Mouse (Mus musculus) midbrain, embryonic 13.5 days (tissue): Measurements from ENCODE around the gene Them7. TPM values are rescaled to one million over a fixed set of nuclear protein-coding genes. Genes with fewer than 3 reads are reported as not detected.
A peak's percentile ranks its signal among the peaks of the same experiment; 100 is the strongest.

Experiments
- ATAC-seq: fragments of 200-750 bp; cut with Nextera tagmentation; 2 replicates; pipeline ENCODE4 v1.8.0; 2017; ENCODE audit warnings: mild to moderate bottlenecking, moderate TSS enrichment, moderate library complexity
- H3K27ac ChIP-seq: fragments of 300-500 bp; sonication (generic); 2 replicates; pipeline ENCODE4 v1.5.1; 2015; ENCODE audit warnings: inconsistent platforms, mild to moderate bottlenecking, moderate library complexity
- H3K27me3 ChIP-seq: fragments of 300-500 bp; sonication (generic); 2 replicates; pipeline ENCODE4 v1.6.1; 2015; ENCODE audit warnings: mild to moderate bottlenecking, inconsistent platforms
- H3K36me3 ChIP-seq: fragments of 300-500 bp; sonication (generic); 2 replicates; pipeline ENCODE4 v1.6.1; 2015; ENCODE audit warnings: mild to moderate bottlenecking, inconsistent platforms
- H3K4me1 ChIP-seq: fragments of 300-500 bp; sonication (generic); replicated peaks from 2 replicates; pipeline ENCODE4 v1.6.1; 2015; ENCODE audit warnings: inconsistent platforms
- H3K4me2 ChIP-seq: fragments of 300-500 bp; sonication (generic); replicated peaks from 2 replicates; pipeline ENCODE4 v1.6.1; 2015; ENCODE audit warnings: moderate library complexity, mild to moderate bottlenecking, inconsistent platforms
- H3K4me3 ChIP-seq: fragments of 300-500 bp; sonication (generic); replicated peaks from 2 replicates; pipeline ENCODE4 v1.5.1; 2015; ENCODE audit warnings: mild to moderate bottlenecking, inconsistent platforms
- H3K9ac ChIP-seq: fragments of 300-500 bp; sonication (generic); replicated peaks from 2 replicates; pipeline ENCODE4 v1.6.1; 2015; ENCODE audit warnings: mild to moderate bottlenecking, inconsistent platforms
- H3K9me3 ChIP-seq: fragments of 300-500 bp; sonication (generic); 2 replicates; pipeline ENCODE4 v1.6.1; 2016; ENCODE audit warnings: mild to moderate bottlenecking, inconsistent platforms
- WGBS: fragments of 180-500 bp; shearing (Covaris S2); methylation state at CpG from one replicate; pipeline ENCODE4 v1.1.7; 2015; 5-methylcytosine and 5-hydroxymethylcytosine counted together
- polyA plus RNA-seq: library from polyadenylated mRNA; unstranded; fragments of >200 nt; fragmentation: Nextera tagmentation; extraction: Ambion mirVana; gene quantifications from 2 replicates; pipeline ENCODE4 v1.2.1, GENCODE M21; 2015

Gene Them7
- not detected in 2 replicates for polyA plus RNA-seq

DNA sequence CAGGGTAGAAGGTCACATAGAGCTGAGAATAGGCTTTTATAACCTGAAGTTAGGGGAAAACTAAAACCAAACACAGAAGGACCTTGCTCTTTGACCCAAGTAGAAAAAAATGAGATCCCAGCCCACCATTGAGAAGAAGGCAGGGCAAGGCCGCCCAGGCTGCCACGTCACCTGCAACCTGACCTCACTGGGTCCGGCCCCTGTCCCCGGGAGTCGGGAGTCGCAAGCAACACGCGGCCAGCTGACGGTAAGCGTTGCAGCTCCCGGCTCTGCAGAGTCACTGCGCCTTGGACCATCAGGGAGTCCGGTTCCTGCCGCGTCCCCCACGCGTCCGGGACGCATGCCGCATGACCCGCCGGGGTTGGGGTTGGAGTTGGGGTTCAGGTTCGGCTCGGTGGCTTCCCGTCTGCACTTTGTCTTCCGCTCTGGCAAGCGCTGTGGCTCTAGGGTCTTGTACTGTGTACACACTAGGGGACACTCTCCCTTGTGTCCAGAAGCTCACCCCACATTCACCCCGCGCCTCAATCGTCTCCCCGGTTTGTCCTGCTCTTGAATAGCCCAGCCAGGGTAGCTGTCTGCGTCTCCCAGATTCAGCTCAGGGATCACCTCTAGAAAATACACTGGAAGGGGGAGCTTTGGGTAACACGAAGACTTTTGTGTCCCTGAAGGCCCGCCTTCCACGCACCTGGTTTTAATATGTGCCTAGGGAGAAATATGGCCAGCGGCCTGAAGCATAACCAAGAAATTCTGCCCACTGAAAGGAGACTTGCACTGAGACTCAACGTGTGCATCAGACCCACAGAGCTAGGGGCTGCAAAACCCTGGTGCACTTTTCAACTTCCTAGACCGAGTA, at the start of gene Them7:
Gene Them7 (plus strand): TSS at position 187 of the 853 bp plus-strand sequence.
- Histone ChIP-seq H3K27ac (no peak within 1 kb of the TSS), H3K27me3 (peaks cover 50% of the 10 kb centered on the region), H3K4me3 (peak within 1 kb of the TSS; percentile 38), H3K36me3 (no peaks in the 10 kb centered on the region), H3K9me3 (no peaks in the 10 kb centered on the region), H3K9ac (peak within 1 kb of the TSS; percentile 51; the same call in 1 of the 2 replicates), H3K4me2 (peak within 1 kb of the TSS; percentile 67), H3K4me1 (peaks cover 9% of the 10 kb centered on the region)
- peak; percentile 50; the same call in 1 of the 2 replicates for ATAC-seq
- WGBS, result 3% methylated on average over 38 of the region's 38 CpGs

DNA sequence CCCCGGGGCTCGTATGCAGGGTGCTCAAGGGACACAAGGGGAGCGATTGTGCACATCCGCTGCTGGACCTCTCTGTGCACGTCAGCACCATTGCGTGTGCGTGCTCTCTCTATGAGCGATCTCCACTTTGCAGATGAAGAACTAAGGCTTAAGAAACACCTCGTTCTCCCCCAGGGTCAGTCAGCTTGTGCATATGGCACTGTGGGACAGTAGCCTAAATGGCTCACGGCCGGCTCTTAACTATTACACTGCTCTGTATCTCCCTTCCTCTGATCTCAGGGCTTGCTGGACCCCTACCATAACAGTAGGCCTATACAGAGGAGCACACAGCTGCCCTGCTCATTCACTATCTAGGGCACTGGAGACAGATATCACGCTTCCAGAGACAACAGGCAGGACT, 45.2 kb upstream of the Them7 start:
- Histone ChIP-seq H3K4me1 (no peaks in the 10 kb centered on the region), H3K9me3 (peaks cover 7% of the 10 kb centered on the region; the same call in 1 of the 2 replicates), H3K27me3 (no peaks in the 10 kb centered on the region), H3K27ac (no peak overlapping the region), H3K4me3 (no peak overlapping the region), H3K4me2 (no peak overlapping the region), H3K9ac (no peak overlapping the region), H3K36me3 (no peaks in the 10 kb centered on the region)
- WGBS, result 90% methylated on average over 12 of the region's 12 CpGs
- ATAC-seq, result no peak

DNA sequence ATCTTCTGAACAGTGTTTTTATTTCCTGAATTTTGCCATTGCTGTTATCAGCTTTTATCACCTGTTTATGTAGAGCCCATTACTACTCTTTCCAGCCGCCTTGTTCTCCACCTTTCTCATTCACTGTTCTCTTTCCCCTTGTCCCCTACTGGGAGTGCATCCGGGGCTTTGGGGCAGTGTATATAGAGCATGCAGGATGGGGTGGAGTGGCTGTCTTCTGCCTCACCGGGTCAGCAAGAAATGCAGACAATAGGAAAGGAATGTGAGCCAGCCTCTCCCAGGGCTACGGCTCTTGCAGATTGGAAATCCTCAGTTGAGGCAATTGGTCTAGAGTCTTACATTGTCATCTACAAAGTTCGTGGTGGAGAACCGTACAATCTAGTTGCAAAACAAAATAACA, 41.6 kb upstream of the Them7 start:
- 25% methylated on average over 6 of the region's 6 CpGs for WGBS
- no peak overlapping the region for H3K9ac ChIP-seq
- H3K4me2 ChIP-seq, result no peak overlapping the region
- no peaks in the 10 kb centered on the region for H3K36me3 ChIP-seq
- H3K27me3 ChIP-seq, result no peaks in the 10 kb centered on the region
- no peak for ATAC-seq
- H3K4me1 ChIP-seq, result no peaks in the 10 kb centered on the region
- H3K27ac ChIP-seq, result no peak overlapping the region
- H3K4me3 ChIP-seq, result no peak overlapping the region
- peaks cover 7% of the 10 kb centered on the region; the same call in 1 of the 2 replicates for H3K9me3 ChIP-seq

GRCm38 (mm10) chr2:105185140-105185539, 39.0 kb upstream of the Them7 start:
- peaks cover under 1% of the 10 kb centered on the region; the same call in 1 of the 2 replicates for H3K9me3 ChIP-seq
- no peak overlapping the region for H3K4me3 ChIP-seq
- ATAC-seq, result no peak
- no peaks in the 10 kb centered on the region for H3K27me3 ChIP-seq
- WGBS, result 88% methylated on average over 3 of the region's 3 CpGs
- no peak overlapping the region for H3K27ac ChIP-seq
- H3K9ac ChIP-seq, result no peak overlapping the region
- H3K4me2 ChIP-seq, result no peak overlapping the region
- H3K4me1 ChIP-seq, result no peaks in the 10 kb centered on the region
- H3K36me3 ChIP-seq, result no peaks in the 10 kb centered on the region

GRCm38 (mm10) chr2:105185768-105186529, 38.2 kb upstream of the Them7 start:
- no peaks in the 10 kb centered on the region for H3K36me3 ChIP-seq
- H3K27ac ChIP-seq, result no peak overlapping the region
- H3K9ac ChIP-seq, result no peak overlapping the region
- no peaks in the 10 kb centered on the region for H3K9me3 ChIP-seq
- WGBS, result 78% methylated on average over 13 of the region's 13 CpGs
- H3K4me1 ChIP-seq, result no peaks in the 10 kb centered on the region
- no peaks in the 10 kb centered on the region for H3K27me3 ChIP-seq
- H3K4me2 ChIP-seq, result no peak overlapping the region
- no peak overlapping the region for H3K4me3 ChIP-seq
- ATAC-seq, result no peak

GRCm38 (mm10) chr2:105186591-105186990, 37.5 kb upstream of the Them7 start:
- WGBS, result 83% methylated on average over 5 of the region's 5 CpGs
- Histone ChIP-seq H3K27me3 (no peaks in the 10 kb centered on the region), H3K27ac (no peak overlapping the region), H3K4me2 (no peak overlapping the region), H3K9me3 (no peaks in the 10 kb centered on the region), H3K4me3 (no peak overlapping the region), H3K4me1 (no peaks in the 10 kb centered on the region), H3K9ac (no peak overlapping the region), H3K36me3 (no peaks in the 10 kb centered on the region)
- no peak for ATAC-seq

- Histone ChIP-seq H3K4me3 (no peak overlapping the region), H3K36me3 (no peaks in the 10 kb centered on the region), H3K4me1 (no peaks in the 10 kb centered on the region), H3K27ac (no peak overlapping the region), H3K27me3 (no peaks in the 10 kb centered on the region), H3K9ac (no peak overlapping the region), H3K4me2 (no peak overlapping the region), H3K9me3 (no peaks in the 10 kb centered on the region)
- no peak for ATAC-seq
- 76% methylated on average over 10 of the region's 10 CpGs for WGBS
Measured at GRCm38 (mm10) chr2:105188182-105188581, 35.9 kb upstream of the Them7 start.

DNA sequence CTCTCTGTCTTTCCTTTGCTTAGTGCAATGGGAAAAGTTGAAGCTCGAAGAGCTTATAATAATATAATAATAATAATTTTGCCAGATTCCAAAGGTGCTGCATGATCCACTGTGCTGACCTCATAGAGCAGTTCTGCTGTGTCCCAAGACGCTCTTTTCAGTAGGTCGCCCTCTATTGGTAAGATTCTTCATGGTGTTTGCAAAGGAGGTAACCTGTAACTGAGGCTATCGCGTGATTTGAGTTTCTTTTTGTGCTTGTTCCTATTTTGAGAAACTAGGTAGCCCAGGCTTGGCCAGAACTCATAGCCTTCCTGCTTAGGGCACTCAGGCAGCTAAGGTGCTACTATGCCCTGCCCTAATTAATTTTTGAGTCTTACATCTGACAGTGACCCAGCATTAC, 34.8 kb upstream of the Them7 start:
- no peak overlapping the region for H3K9ac ChIP-seq
- no peaks in the 10 kb centered on the region for H3K9me3 ChIP-seq
- no peaks in the 10 kb centered on the region for H3K4me1 ChIP-seq
- WGBS, result 27% methylated on average over 5 of the region's 5 CpGs
- H3K36me3 ChIP-seq, result no peaks in the 10 kb centered on the region
- no peaks in the 10 kb centered on the region for H3K27me3 ChIP-seq
- H3K4me3 ChIP-seq, result no peak overlapping the region
- ATAC-seq, result no peak
- H3K4me2 ChIP-seq, result no peak overlapping the region
- H3K27ac ChIP-seq, result no peak overlapping the region

- no peak overlapping the region for H3K4me3 ChIP-seq
- no peak overlapping the region for H3K9ac ChIP-seq
- H3K9me3 ChIP-seq, result no peaks in the 10 kb centered on the region
- H3K27ac ChIP-seq, result no peak overlapping the region
- no peaks in the 10 kb centered on the region for H3K4me1 ChIP-seq
- no peak overlapping the region for H3K4me2 ChIP-seq
- WGBS, result 41% methylated on average over 8 of the region's 8 CpGs
- no peaks in the 10 kb centered on the region for H3K27me3 ChIP-seq
- no peak for ATAC-seq
- H3K36me3 ChIP-seq, result no peaks in the 10 kb centered on the region
Measured at GRCm38 (mm10) chr2:105200152-105200551, 24.0 kb upstream of the Them7 start.

DNA sequence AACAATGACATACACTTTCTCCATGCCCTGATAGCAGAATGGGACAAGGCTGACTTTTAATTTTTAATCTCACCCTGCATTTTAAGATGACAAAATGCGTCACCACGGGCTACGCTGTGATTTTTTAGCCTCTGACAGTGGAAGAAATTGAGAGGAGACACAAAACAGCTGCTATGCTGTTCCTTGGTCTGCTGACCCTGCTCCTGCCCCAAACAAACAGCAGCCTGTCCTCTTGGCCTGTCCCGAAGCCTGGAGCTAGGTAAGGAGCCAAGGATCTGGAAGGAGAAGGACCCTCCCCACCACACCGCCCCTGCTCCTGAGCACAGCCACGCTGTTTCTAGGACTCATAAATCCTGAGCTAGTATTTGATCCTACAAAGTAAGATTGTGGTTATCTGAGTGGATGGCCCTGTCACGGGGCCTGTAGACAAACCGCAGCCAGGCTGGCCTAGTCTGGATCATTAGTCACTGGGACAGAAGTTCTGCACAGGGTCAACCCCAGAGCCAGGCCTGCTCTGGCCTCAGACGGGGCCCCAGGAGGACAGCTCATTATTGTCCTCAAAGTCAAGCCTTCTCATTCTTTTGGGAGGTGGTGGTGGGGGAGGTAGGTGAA, 17.5 kb upstream of the Them7 start:
- H3K27ac ChIP-seq, result no peak overlapping the region
- no peak overlapping the region for H3K4me3 ChIP-seq
- no peak overlapping the region for H3K4me2 ChIP-seq
- no peaks in the 10 kb centered on the region for H3K36me3 ChIP-seq
- H3K27me3 ChIP-seq, result 0 out of 2 replicates have a peak, but pooled peaks cover 2% of the 10 kb centered on the region
- H3K9ac ChIP-seq, result no peak overlapping the region
- WGBS, result 87% methylated on average over 9 of the region's 9 CpGs
- ATAC-seq, result no peak
- H3K4me1 ChIP-seq, result no peaks in the 10 kb centered on the region
- H3K9me3 ChIP-seq, result no peaks in the 10 kb centered on the region

- H3K4me1 ChIP-seq, result no peaks in the 10 kb centered on the region; the same call in 1 of the 2 replicates
- no peak for ATAC-seq
- no peak overlapping the region for H3K9ac ChIP-seq
- H3K27me3 ChIP-seq, result 0 out of 2 replicates have a peak, but pooled peaks cover 4% of the 10 kb centered on the region
- no peaks in the 10 kb centered on the region for H3K9me3 ChIP-seq
- no peak overlapping the region for H3K27ac ChIP-seq
- no peak overlapping the region for H3K4me2 ChIP-seq
- H3K36me3 ChIP-seq, result no peaks in the 10 kb centered on the region
- WGBS, result 79% methylated on average over 7 of the region's 7 CpGs
- no peak overlapping the region for H3K4me3 ChIP-seq
Measured at GRCm38 (mm10) chr2:105212839-105213238, 11.3 kb upstream of the Them7 start.

DNA sequence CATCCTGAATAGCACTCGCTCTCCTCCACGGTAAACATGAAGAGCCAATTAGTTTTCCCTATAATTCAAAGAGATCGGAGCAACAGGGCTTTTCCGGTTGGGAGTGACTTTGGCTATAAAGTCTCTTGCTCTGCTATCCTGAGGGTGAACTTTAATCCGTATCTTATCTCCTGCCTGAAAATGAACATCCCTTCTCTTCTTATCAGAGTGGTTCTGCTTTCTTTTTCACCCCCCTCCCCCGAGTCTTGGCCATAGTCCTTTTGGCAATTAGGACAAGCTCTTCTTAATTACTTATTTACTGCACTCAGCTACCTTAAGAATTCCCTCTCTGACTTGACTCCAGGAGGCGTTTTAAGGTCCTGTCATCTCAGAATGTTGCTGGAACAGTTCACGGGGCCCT, 8.2 kb upstream of the Them7 start:
- ATAC-seq, result no peak
- Histone ChIP-seq H3K27me3 (0 out of 2 replicates have a peak, but pooled peaks cover 4% of the 10 kb centered on the region), H3K9me3 (no peaks in the 10 kb centered on the region), H3K36me3 (no peaks in the 10 kb centered on the region), H3K4me2 (no peak overlapping the region), H3K9ac (no peak overlapping the region), H3K27ac (no peak overlapping the region), H3K4me3 (no peak overlapping the region), H3K4me1 (no peaks in the 10 kb centered on the region; the same call in 1 of the 2 replicates)
- 62% methylated on average over 8 of the region's 8 CpGs for WGBS
